ENCODE assay signal across 18 mouse cellular contexts in the genomic region with DNA sequence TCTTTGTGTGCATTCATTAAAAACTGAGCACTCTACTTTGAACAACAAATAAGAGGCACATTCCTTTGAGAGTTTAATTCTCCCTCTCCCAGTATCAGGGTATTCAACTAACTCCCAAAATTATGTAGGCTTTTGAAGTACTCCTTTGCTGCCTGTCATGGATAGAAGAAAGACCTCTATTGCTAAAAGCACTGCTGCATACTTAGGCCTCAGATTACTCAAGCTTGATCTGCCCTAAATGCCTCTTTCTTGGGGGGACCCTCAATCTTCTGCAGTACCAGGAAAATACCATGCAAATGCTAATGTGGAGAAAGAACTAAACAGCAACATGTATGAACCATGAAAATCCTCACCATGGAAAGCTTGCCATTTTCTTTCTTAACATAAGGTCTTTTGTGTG.
DNase-seq lines count a peak whose midpoint lies in the region; ATAC-seq and TF ChIP-seq lines count a peak whose summit lies in the region.
"Had no signal": no experiment of that assay in that cellular context is flagged by ENCODE, and none has a peak within 500 bp of the region (broad histone marks: within the 10 kb centered on the region; RNA-seq: fewer than 3 reads in every experiment).

No protein-coding gene starts in this region.

- no peaks in the 10 kb centered on the region for H3K36me3 ChIP-seq in forebrain, embryonic 11.5 days (ENCODE audit: control insufficient read depth, insufficient read depth, low read length)
- no peaks in the 10 kb centered on the region for H3K36me3 ChIP-seq in forebrain, embryonic 10.5 days (replicated peaks)
- no peaks in the 10 kb centered on the region for H3K36me3 ChIP-seq in midbrain, embryonic 11.5 days (ENCODE audit: control insufficient read depth, insufficient read depth, low read length)
- no peaks in the 10 kb centered on the region for H3K36me3 ChIP-seq in midbrain, postnatal 0 days (ENCODE audit: insufficient read depth, low read length)
- H3K36me3 ChIP-seq in forebrain, embryonic 13.5 days (ENCODE audit: poor library complexity, severe bottlenecking): no peaks in the 10 kb centered on the region
- H3K36me3 ChIP-seq: embryonic facial prominence, embryonic 10.5 days; heart, embryonic 15.5 days had no signal

- H3K27ac ChIP-seq in forebrain, embryonic 11.5 days (ENCODE audit: low read depth, low read length): no peak overlapping the region
- no peak overlapping the region for H3K27ac ChIP-seq in forebrain, embryonic 10.5 days
- no peak overlapping the region for H3K27ac ChIP-seq in midbrain, embryonic 11.5 days (ENCODE audit: low read depth, low read length)
- H3K27ac ChIP-seq in midbrain, postnatal 0 days (ENCODE audit: low read depth, low read length): no peak overlapping the region
- no peak overlapping the region for H3K27ac ChIP-seq in forebrain, embryonic 13.5 days
- H3K27ac ChIP-seq: embryonic facial prominence, embryonic 10.5 days; heart, adult 2 months; heart, embryonic 15.5 days; hindbrain, postnatal 0 days had no signal

- H3K4me3 ChIP-seq in forebrain, embryonic 11.5 days (ENCODE audit: low read depth, low read length): no peak overlapping the region
- no peak overlapping the region for H3K4me3 ChIP-seq in forebrain, embryonic 10.5 days
- no peak overlapping the region for H3K4me3 ChIP-seq in midbrain, embryonic 11.5 days (ENCODE audit: low read depth, low read length)
- no peak overlapping the region for H3K4me3 ChIP-seq in midbrain, postnatal 0 days (ENCODE audit: low read depth, low read length)
- no peak overlapping the region for H3K4me3 ChIP-seq in forebrain, embryonic 13.5 days
- H3K4me3 ChIP-seq: embryonic facial prominence, embryonic 10.5 days; heart, adult 2 months; heart, embryonic 15.5 days had no signal

- peak; percentile 93 for ATAC-seq in forebrain, embryonic 11.5 days (replicated peaks; ENCODE audit: low FRiP score)
- ATAC-seq in midbrain, embryonic 11.5 days (ENCODE audit: low FRiP score): peak; percentile 76
- ATAC-seq in midbrain, postnatal 0 days (ENCODE audit: low FRiP score): no peak
- ATAC-seq in forebrain, embryonic 13.5 days: peak; percentile 87
- ATAC-seq: hindbrain, postnatal 0 days had no signal

- DNase-seq in forebrain, embryonic 11.5 days (ENCODE audit: low spot score): no peak
- no peak for DNase-seq in forebrain, embryonic 10.5 days (ENCODE audit: extremely low spot score, low spot score)
- no peak for DNase-seq in midbrain, embryonic 11.5 days (ENCODE audit: low spot score, missing footprints)
- no peak for DNase-seq in midbrain, postnatal 0 days (ENCODE audit: low spot score)
- no peak for DNase-seq in kidney, adult 9 months
- DNase-seq in kidney, adult 18-20 months: no peak
- DNase-seq: adrenal gland, postnatal 10 days; cerebellum, adult 11-12 months; cerebellum, adult 9-10 months; cerebellum, postnatal 25 days; gastrocnemius, postnatal 14 days; heart, adult 2 months; heart, postnatal 14 days had no signal

- H3K27me3 ChIP-seq in forebrain, embryonic 11.5 days (ENCODE audit: control insufficient read depth, insufficient read depth, low read length): no peaks in the 10 kb centered on the region
- no peaks in the 10 kb centered on the region for H3K27me3 ChIP-seq in forebrain, embryonic 10.5 days (ENCODE audit: poor library complexity, severe bottlenecking)
- H3K27me3 ChIP-seq in midbrain, embryonic 11.5 days (ENCODE audit: control insufficient read depth, insufficient read depth, low read length): no peaks in the 10 kb centered on the region
- H3K27me3 ChIP-seq in midbrain, postnatal 0 days (ENCODE audit: insufficient read depth, low read length): no peaks in the 10 kb centered on the region
- no peaks in the 10 kb centered on the region for H3K27me3 ChIP-seq in forebrain, embryonic 13.5 days
- H3K27me3 ChIP-seq: heart, embryonic 15.5 days had no signal

- no peak overlapping the region for H3K4me2 ChIP-seq in forebrain, embryonic 11.5 days (ENCODE audit: low read depth, low read length, severe bottlenecking)
- no peak overlapping the region for H3K4me2 ChIP-seq in midbrain, embryonic 11.5 days
- H3K4me2 ChIP-seq in midbrain, postnatal 0 days (ENCODE audit: low read depth, low read length, poor library complexity, severe bottlenecking): no peak overlapping the region
- H3K4me2 ChIP-seq in forebrain, embryonic 13.5 days: no peak overlapping the region
- H3K4me2 ChIP-seq: heart, embryonic 11.5 days; heart, embryonic 15.5 days had no signal

- H3K9me3 ChIP-seq in forebrain, embryonic 11.5 days (ENCODE audit: control insufficient read depth, low read length): no peaks in the 10 kb centered on the region
- H3K9me3 ChIP-seq in forebrain, embryonic 10.5 days: no peaks in the 10 kb centered on the region
- no peaks in the 10 kb centered on the region for H3K9me3 ChIP-seq in midbrain, embryonic 11.5 days (ENCODE audit: control insufficient read depth, low read length)
- no peaks in the 10 kb centered on the region for H3K9me3 ChIP-seq in midbrain, postnatal 0 days (ENCODE audit: low read length)
- H3K9me3 ChIP-seq in forebrain, embryonic 13.5 days (replicated peaks): no peaks in the 10 kb centered on the region
- H3K9me3 ChIP-seq: embryonic facial prominence, embryonic 10.5 days; heart, embryonic 15.5 days had no signal

- H3K4me1 ChIP-seq in forebrain, embryonic 11.5 days (replicated peaks; ENCODE audit: control insufficient read depth, insufficient read depth, low read length): no peaks in the 10 kb centered on the region
- H3K4me1 ChIP-seq in forebrain, embryonic 10.5 days: peaks cover 13% of the 10 kb centered on the region
- no peaks in the 10 kb centered on the region for H3K4me1 ChIP-seq in midbrain, embryonic 11.5 days (ENCODE audit: control insufficient read depth, insufficient read depth, low read length)
- H3K4me1 ChIP-seq in midbrain, postnatal 0 days (ENCODE audit: insufficient read depth, low read length): no peaks in the 10 kb centered on the region
- H3K4me1 ChIP-seq in forebrain, embryonic 13.5 days: no peaks in the 10 kb centered on the region
- H3K4me1 ChIP-seq: embryonic facial prominence, embryonic 10.5 days; heart, embryonic 15.5 days had no signal

- no peak for TF ChIP-seq CTCF in midbrain, postnatal 0 days (IDR thresholded peaks at IDR 0.05)

- no peak overlapping the region for H3K9ac ChIP-seq in forebrain, embryonic 11.5 days (ENCODE audit: low read length)
- H3K9ac ChIP-seq in midbrain, embryonic 11.5 days (ENCODE audit: low read length): no peak overlapping the region
- H3K9ac ChIP-seq in midbrain, postnatal 0 days (replicated peaks; ENCODE audit: low read length, poor library complexity, severe bottlenecking): no peak overlapping the region
- H3K9ac ChIP-seq in forebrain, embryonic 13.5 days: no peak overlapping the region
- H3K9ac ChIP-seq: heart, embryonic 15.5 days had no signal
